Mouse (Mus musculus) small intestine, adult 2 months (tissue): ENCODE data around the gene Aen. TPM values are rescaled to one million over a fixed set of nuclear protein-coding genes. Genes with fewer than 3 reads are reported as not detected.

Experiments
- H3K27ac ChIP-seq: fragments of 200-500 bp; 2 replicates; pipeline ENCODE4 v1.5.1; 2012; ENCODE audit warnings: low read depth, low read length, control low read depth, inconsistent platforms; ENCODE audit not compliant: insufficient read depth
- H3K27me3 ChIP-seq: fragments of 200-500 bp; 2 replicates; pipeline ENCODE4 v1.6.1; 2012; ENCODE audit warnings: mild to moderate bottlenecking, moderate library complexity, low read length, inconsistent platforms; ENCODE audit not compliant: control insufficient read depth, insufficient read depth
- H3K36me3 ChIP-seq: fragments of 200-500 bp; 2 replicates; pipeline ENCODE4 v1.6.1; 2012; ENCODE audit warnings: mild to moderate bottlenecking, low read length, control low read depth, inconsistent platforms; ENCODE audit not compliant: control insufficient read depth, insufficient read depth
- H3K4me1 ChIP-seq: fragments of 200-500 bp; 2 replicates; pipeline ENCODE4 v1.6.1; 2012; ENCODE audit warnings: low read length, inconsistent platforms, mixed read lengths; ENCODE audit not compliant: control insufficient read depth, insufficient read depth, insufficient read length
- H3K4me3 ChIP-seq: fragments of 200-500 bp; 2 replicates; pipeline ENCODE4 v1.5.1; 2012; ENCODE audit warnings: low read depth, mild to moderate bottlenecking, control low read depth, inconsistent platforms, low read length, moderate library complexity
- CTCF ChIP-seq: fragments of 200-500 bp; IDR thresholded peaks from 2 replicates; pipeline ENCODE4 v1.5.1; 2012; ENCODE audit warnings: low read depth, mild to moderate bottlenecking, control low read depth, inconsistent platforms, low read length, moderate library complexity, mixed read lengths; ENCODE audit not compliant: insufficient replicate concordance, insufficient read length; ENCODE audit errors: extremely low read depth
- POLR2A ChIP-seq: fragments of 200-500 bp; IDR thresholded peaks from 2 replicates; pipeline ENCODE4 v1.6.1; 2012; ENCODE audit warnings: low read depth, mild to moderate bottlenecking, control low read depth, inconsistent platforms, low read length, moderate library complexity
- WGBS: fragments of 180-500 bp; shearing (Covaris S2); methylation state at CpG from one replicate; pipeline ENCODE4 v1.1.7; 2018; 5-methylcytosine and 5-hydroxymethylcytosine counted together
- polyA plus RNA-seq: library from polyadenylated mRNA; depleted of rRNA; stranded (reverse); fragments of >200 nt; gene quantifications from 2 replicates; pipeline ENCODE4 v1.2.3, GENCODE M21; 2012; rRNA removed

Aen gene
- 7.7 and 8.7 TPM in 2 replicates for polyA plus RNA-seq

DNA sequence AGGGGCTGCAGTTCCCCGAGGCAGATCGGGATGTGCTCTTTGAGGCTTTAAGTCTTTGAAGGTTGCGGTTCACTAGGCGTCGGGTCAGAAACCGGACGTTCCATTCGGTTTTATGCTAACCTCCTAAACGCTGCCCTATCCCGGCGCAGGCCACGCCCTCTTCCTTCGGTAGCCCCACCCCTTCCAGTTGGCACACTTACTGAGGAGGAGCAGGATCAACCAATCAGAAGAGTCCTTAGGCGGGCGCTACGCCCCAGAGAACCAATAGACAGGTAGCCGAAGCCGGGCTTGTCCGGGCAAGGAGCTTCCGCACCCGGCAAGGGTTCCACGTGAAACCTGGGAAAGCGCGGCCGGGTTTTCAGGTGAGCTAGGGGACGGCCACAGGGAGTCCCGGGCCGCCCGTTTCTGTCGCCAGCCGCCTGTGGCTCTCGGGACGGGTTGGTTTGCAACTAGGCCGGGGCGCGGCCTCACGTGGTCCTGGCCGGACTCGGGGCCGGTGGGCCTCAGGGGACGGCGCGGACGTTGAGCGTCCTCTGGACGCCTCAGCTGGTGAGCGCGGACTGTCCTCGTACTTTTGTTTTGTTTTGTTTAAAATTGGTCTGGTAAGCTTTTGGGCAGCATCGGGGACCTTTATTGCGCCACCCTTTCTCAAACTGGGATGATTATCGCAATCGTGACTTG is at the start of gene Aen:
Aen (plus strand) TSS at position 202 of the 681 bp plus-strand sequence.
- Histone ChIP-seq H3K4me1 (peaks cover 13% of the 10 kb centered on the region; the same call in 1 of the 2 replicates), H3K36me3 (no peaks in the 10 kb centered on the region), H3K27ac (peak within 1 kb of the TSS; percentile 54), H3K4me3 (peak within 1 kb of the TSS; percentile 85), H3K27me3 (no peaks in the 10 kb centered on the region)
- under 1% methylated on average over 53 of the region's 53 CpGs for WGBS
- peak; percentile 45; the same call in 1 of the 2 replicates for TF ChIP-seq POLR2A
- no peak for TF ChIP-seq CTCF

DNA sequence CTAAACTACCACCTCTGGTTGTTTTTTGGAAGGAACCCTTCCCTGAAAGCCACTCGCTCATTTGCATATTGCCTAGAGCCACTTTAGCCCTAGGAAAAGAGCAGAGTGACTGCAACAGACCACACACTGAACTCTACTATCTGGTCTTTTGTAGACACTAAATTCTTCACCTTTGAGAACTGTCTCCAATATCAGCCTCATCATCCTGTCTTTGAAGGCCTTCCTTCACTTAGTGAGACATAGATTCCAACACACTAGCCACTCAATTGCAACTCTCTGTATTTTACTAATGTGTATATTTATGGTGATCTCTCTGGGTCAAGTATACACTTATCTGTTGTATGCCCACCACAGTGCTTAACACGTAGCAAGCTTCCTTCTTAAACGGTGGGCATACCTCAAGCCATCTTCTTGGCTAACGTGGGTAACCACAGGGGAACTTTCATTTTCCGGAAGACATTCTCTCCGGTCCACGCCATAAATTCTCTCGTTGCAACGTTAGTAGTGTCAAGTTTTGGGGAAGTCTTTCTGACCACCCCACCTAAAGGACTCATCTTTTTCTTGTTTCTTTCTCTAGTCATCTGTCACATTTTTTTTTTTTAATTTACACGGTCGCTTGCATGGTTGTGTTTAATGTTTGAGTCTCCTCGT is 49.5 kb upstream of the Aen start:
- no peaks in the 10 kb centered on the region for H3K4me1 ChIP-seq
- no peak for TF ChIP-seq CTCF
- TF ChIP-seq POLR2A = no peak
- peak overlapping the region; percentile 37; the same call in 1 of the 2 replicates for H3K27ac ChIP-seq
- H3K36me3 ChIP-seq = peaks cover 19% of the 10 kb centered on the region
- peak overlapping the region; percentile 74 for H3K4me3 ChIP-seq
- WGBS = 24% methylated on average over 12 of the region's 12 CpGs
- no peaks in the 10 kb centered on the region for H3K27me3 ChIP-seq

DNA sequence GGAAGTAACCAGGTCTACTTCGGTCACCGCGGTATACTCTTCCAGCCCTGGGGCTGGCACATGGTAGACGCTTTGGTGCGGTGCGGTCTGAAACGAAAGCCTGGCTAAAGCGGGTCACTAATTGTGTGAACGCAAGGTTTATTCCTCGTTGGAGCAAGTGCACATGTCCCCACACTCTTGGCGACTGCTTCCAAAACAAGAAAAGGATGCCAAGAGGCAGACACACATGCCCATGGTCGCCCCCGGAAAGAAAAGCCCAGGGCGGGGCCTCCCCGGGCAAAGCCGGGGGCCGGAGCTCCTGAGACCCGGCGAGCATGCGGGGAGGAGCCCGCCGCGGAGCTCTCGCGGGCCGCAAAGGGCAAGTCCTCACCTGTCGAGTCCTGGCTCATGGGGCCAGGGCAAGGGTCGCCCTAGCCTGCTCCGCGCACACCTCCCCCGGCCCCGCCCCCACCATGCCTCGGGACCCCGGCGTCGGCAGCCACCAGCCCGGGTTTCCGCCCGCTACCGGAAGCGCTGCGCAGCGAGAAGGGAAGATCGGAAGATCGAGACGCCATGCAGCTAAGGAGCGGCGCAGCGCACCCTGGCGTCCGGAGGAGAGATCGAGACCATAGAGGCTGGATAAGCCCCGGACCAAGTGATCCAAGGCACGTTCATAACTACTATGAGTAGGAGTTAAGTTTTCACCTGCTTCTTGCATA is 48.8 kb upstream of the Aen start, which contains the start of gene Det1:
Det1 (minus strand) TSS at position 527 of the 698 bp plus-strand sequence.
- no peaks in the 10 kb centered on the region for H3K4me1 ChIP-seq
- peak within 1 kb of the TSS; percentile 74 for H3K4me3 ChIP-seq
- under 1% methylated on average over 54 of the region's 54 CpGs for WGBS
- TF ChIP-seq CTCF (peak; percentile 93), POLR2A (no peak; the same call in none of the 2 replicates)
- H3K27ac ChIP-seq = peak within 1 kb of the TSS; percentile 37
- peaks cover 18% of the 10 kb centered on the region for H3K36me3 ChIP-seq
- no peaks in the 10 kb centered on the region for H3K27me3 ChIP-seq

DNA sequence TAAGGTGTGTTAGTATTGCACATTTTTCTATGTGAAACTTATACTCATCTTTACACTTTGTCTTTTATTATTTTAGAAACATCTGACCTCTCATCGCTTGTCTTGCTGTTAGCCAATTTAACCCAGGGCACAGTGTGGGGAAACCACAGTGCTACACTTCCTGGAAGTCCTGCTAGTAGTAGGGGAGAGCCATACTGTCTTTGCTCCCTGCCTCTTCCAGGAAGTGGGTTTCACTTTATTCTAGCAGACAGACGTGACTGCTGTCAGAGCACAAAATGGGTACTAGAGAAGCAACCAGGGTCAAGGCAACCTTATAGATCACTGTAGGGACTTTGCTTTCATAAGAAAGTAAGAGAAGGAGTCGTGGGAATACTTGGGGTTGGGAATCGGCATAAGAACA is 41.6 kb upstream of the Aen start:
- Histone ChIP-seq H3K36me3 (no peaks in the 10 kb centered on the region), H3K4me1 (no peaks in the 10 kb centered on the region), H3K27me3 (no peaks in the 10 kb centered on the region), H3K27ac (no peak overlapping the region), H3K4me3 (no peak overlapping the region)
- TF ChIP-seq POLR2A = no peak
- TF ChIP-seq CTCF = no peak
- 49% methylated on average over 4 of the region's 4 CpGs for WGBS

DNA sequence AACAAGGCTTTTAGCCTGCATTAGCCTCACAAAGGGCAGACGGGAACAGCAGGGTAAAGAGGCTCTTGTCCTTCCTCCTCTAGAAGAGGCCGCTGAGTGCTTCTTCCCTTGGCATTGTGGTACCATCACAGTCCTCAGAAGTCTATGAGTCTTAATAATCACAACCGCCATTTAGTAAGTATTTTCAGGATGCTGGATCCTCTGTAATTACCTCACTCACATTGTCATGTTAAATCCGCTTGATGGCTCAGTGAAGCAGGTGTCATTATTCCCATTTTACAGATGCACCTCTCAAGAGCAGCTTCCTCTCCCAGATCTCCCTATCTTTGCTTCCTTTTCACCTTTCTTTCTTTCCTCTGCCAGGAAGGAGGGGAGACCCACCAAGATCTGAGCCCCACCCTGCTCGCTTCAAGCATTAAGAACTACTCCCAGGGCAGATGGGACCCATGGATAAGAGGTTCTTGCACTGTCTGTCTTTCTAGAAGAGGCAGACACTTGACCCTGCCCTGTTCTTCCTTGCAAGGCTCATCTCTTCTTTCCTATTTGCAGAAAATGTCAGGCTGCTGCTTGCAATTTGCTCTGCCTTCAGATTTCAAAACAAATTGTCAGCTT is 40.5 kb upstream of the Aen start:
- no peaks in the 10 kb centered on the region for H3K27me3 ChIP-seq
- WGBS = 83% methylated on average over 5 of the region's 5 CpGs
- no peak overlapping the region for H3K4me3 ChIP-seq
- no peak for TF ChIP-seq CTCF
- no peak for TF ChIP-seq POLR2A
- no peaks in the 10 kb centered on the region for H3K4me1 ChIP-seq
- H3K36me3 ChIP-seq = no peaks in the 10 kb centered on the region
- H3K27ac ChIP-seq = no peak overlapping the region

DNA sequence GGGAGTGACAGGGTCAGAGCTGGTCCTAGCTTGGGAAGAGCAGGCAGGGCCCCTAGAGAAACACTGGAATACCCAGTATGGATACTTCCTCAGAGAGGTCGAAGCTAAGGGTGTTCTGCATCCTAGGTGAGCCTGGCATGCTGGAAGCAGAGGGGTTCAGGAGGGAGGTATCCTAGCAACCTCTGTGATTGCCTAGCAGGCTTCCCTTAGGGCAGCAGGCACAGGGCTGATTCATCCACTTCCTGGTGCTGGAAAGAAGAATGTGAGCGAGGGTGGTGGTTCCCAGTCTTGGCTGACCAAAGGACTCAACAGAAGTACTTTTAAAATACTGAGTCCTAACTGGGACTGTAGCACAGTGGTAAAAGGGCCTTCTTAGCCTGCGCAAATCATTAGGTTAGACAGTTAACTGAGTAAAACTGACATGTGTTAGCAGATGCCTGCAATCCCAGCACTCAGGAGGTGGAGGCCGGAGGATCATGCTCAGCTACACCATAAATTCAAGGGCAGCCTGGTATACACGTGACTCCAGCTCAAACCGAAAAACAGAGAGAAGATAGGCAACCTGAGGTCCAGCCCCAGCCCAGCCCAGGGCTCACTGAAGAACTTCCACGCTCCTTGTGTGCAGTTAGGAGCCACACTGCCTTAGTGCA is 31.7 kb upstream of the Aen start:
- H3K27ac ChIP-seq = peak overlapping the region; percentile 97
- H3K4me1 ChIP-seq = peaks cover 19% of the 10 kb centered on the region
- H3K27me3 ChIP-seq = no peaks in the 10 kb centered on the region
- no peaks in the 10 kb centered on the region for H3K36me3 ChIP-seq
- H3K4me3 ChIP-seq = no peak overlapping the region
- TF ChIP-seq CTCF = no peak
- TF ChIP-seq POLR2A = no peak
- WGBS = 25% methylated on average over 7 of the region's 7 CpGs
